Mouse (Mus musculus) lung, postnatal 25 days (tissue): ENCODE measurements at regions not wholly inside any gene's neighbourhood (a gene's known extent, or its start where the extent isn't known, plus 50 kb on each side); places are given as distances from the start of the nearest gene placed in this dataset.

ENCODE experiments used
- DNase-seq: peaks from one replicate; pipeline ENCODE4 v3.0.0; 2022; ENCODE audit warnings: low spot score

GRCm38 (mm10) chr9:63043304-63043703 lies 55.6 kb upstream of the Pias1 start:
- DNase-seq: no peak

- no peak for DNase-seq
These were observed 50.3 kb upstream of the Pias1 start for GRCm38 (mm10) chr9:63038031-63038430.
